Mouse (Mus musculus): ENCODE data around the gene Mplkip. TPM values are rescaled to one million over a fixed set of nuclear protein-coding genes. Genes with fewer than 3 reads are reported as not detected.
A peak's percentile ranks its signal among the peaks of the same experiment; 100 is the strongest.

Gene Mplkip
- polyA plus RNA-seq, 1 experiment = 16.7 TPM

DNA sequence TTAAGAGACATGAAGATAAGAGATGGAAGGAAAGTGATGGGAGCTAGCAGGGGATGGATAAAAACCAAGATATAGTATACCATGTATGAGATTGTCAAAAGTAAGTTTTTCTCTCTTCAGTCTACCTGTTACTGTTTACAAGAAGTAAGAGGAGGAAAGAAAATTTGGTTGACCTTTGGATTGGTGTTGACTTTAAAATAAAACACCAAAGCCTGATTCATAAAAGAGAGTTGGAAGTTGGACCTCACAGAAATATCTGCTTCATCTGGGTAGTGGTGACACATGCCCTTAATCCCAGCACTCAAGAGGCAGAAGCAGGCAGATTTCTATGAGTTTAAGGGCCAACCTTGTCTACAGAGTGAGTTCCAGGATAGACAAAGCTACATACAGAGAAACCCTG is 7.3 kb downstream of the Mplkip start:
- no peak for DNase-seq (ENCODE audit: low read depth)
- TF ChIP-seq POLR2A (IDR thresholded peaks at IDR 0.05; ENCODE audit: borderline replicate concordance, extremely low read depth, insufficient read depth, insufficient read length, poor library complexity, severe bottlenecking) (no peak), CTCF (IDR thresholded peaks at IDR 0.05; ENCODE audit: borderline replicate concordance, extremely low read depth, insufficient read depth, insufficient read length) (no peak)

GRCm38 (mm10) chr13:17705188-17705826 is 10.3 kb downstream of the Mplkip start:
- no peak for DNase-seq (ENCODE audit: low read depth)

DNA sequence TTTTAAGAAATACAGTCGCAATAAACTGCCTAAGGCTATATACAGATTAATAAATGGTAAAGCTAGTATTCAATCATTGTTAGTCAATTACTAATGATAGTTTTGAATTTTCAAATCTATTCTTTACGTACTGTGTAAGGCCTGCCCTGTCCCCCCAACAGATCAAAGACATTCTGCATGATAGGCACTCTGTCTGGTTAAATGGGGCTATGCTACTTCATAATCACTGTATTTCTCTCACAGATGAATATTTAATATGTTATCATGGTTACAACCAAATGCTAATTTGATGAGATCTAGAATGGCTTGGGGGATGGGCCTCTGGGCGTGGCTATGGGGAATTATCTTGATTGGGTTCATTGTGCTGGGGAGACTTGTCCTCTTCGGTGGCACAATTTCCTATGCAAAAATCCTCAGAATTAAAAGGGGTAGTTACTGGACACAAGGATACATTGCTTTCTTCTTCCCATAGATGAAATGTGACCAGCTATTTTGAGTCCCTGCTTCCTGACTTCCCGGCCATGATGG is 13.9 kb downstream of the Mplkip start:
- DNase-seq (ENCODE audit: low read depth) = peak; percentile 30
- TF ChIP-seq POLR2A (IDR thresholded peaks at IDR 0.05; ENCODE audit: borderline replicate concordance, extremely low read depth, insufficient read depth, insufficient read length, poor library complexity, severe bottlenecking) (no peak), CTCF (IDR thresholded peaks at IDR 0.05; ENCODE audit: borderline replicate concordance, extremely low read depth, insufficient read depth, insufficient read length) (no peak)

More at GRCm38 (mm10) chr13:17705188-17705826, 10.3 kb downstream of the Mplkip start:
- no peak for TF ChIP-seq POLR2A (IDR thresholded peaks at IDR 0.05; ENCODE audit: borderline replicate concordance, extremely low read depth, insufficient read depth, insufficient read length, poor library complexity, severe bottlenecking)
- TF ChIP-seq CTCF (IDR thresholded peaks at IDR 0.05; ENCODE audit: borderline replicate concordance, extremely low read depth, insufficient read depth, insufficient read length) = no peak

DNA sequence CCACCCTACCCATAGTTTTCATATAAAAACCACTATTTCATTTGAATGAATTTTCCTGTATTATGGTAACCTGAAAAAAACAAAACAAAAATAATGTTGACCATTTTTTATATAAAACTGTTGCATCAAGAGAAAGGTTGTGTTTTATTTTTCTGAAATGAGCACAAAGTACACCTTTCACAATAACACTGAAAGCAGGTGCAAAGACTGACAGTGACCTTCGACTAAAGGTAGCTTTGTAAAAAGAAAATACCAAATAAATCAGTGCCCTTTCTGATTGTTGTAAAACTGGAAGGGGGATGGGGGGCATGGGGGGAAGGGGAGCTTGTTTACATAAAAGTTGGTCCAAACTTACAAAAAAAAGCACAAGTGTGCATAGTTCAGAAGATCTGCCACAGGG is 22.4 kb downstream of the Mplkip start:
- TF ChIP-seq CTCF (IDR thresholded peaks at IDR 0.05; ENCODE audit: borderline replicate concordance, extremely low read depth, insufficient read depth, insufficient read length) (no peak), POLR2A (IDR thresholded peaks at IDR 0.05; ENCODE audit: borderline replicate concordance, extremely low read depth, insufficient read depth, insufficient read length, poor library complexity, severe bottlenecking) (no peak)
- no peak for DNase-seq (ENCODE audit: low read depth)

GRCm38 (mm10) chr13:17727922-17728321 is 32.9 kb downstream of the Mplkip start:
- DNase-seq (ENCODE audit: low read depth) = no peak
- TF ChIP-seq POLR2A (IDR thresholded peaks at IDR 0.05; ENCODE audit: borderline replicate concordance, extremely low read depth, insufficient read depth, insufficient read length, poor library complexity, severe bottlenecking) (no peak), CTCF (IDR thresholded peaks at IDR 0.05; ENCODE audit: borderline replicate concordance, extremely low read depth, insufficient read depth, insufficient read length) (no peak)

DNA sequence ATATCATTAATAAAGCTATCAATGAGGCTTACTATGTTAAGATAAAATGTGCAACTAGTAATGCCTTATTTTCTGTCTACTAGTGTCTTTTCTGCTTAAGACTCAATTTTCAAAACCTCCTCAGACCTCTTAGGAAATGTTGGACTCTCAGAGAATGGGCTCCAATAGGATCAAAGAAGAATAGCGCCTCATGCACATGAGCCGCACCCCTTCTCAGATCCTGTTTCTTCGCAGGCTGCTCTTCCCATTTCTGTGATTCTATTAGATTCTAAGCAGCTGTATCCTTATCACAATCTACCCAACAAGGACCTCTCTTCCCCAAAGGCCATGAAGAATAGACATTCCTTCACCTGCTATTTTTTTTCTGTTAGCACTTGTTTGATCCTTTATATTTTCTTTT is 33.8 kb downstream of the Mplkip start:
- no peak for TF ChIP-seq POLR2A (IDR thresholded peaks at IDR 0.05; ENCODE audit: borderline replicate concordance, extremely low read depth, insufficient read depth, insufficient read length, poor library complexity, severe bottlenecking)
- no peak for TF ChIP-seq CTCF (IDR thresholded peaks at IDR 0.05; ENCODE audit: borderline replicate concordance, extremely low read depth, insufficient read depth, insufficient read length)
- no peak for DNase-seq (ENCODE audit: low read depth)

Other genes starting within 250 kb of the Mplkip start
- 1.2 and 1.7 TPM in 2 replicates for gene Sugct, start 361 bp downstream of the Mplkip start, polyA plus RNA-seq (2012; rRNA removed)
- gene Cdk13, start 109.9 kb downstream of the Mplkip start, polyA plus RNA-seq (2012; rRNA removed) = 36.9 and 46.7 TPM in 2 replicates
- gene Rala, start 249.0 kb downstream of the Mplkip start, polyA plus RNA-seq (2012; rRNA removed) = 58.7 and 86.6 TPM in 2 replicates

Data from brain, embryonic 14.5 days (tissue).